Mouse (Mus musculus) lung, embryonic 14.5 days (tissue): ENCODE measurements at regions not wholly inside any gene's neighbourhood (a gene's known extent, or its start where the extent isn't known, plus 50 kb on each side); places are given as distances from the start of the nearest gene placed in this dataset.

Experiments used
- ATAC-seq: fragments of 200-750 bp; cut with Nextera tagmentation; 2 replicates; pipeline ENCODE4 v1.8.0; 2017; ENCODE audit warnings: mild to moderate bottlenecking, moderate TSS enrichment, moderate library complexity; ENCODE audit not compliant: insufficient read depth
- DNase-seq: peaks from one replicate; pipeline ENCODE4 v3.0.0-alpha.2; 2015
- H3K27ac ChIP-seq: fragments of 300-500 bp; sonication (generic); 2 replicates; pipeline ENCODE4 v1.5.1; 2014; ENCODE audit warnings: low read depth, mild to moderate bottlenecking, moderate library complexity
- H3K27me3 ChIP-seq: fragments of 300-500 bp; sonication (generic); 2 replicates; pipeline ENCODE4 v1.6.1; 2014; ENCODE audit warnings: low read length, control low read depth; ENCODE audit not compliant: insufficient read depth
- H3K36me3 ChIP-seq: fragments of 300-500 bp; sonication (generic); 2 replicates; pipeline ENCODE4 v1.6.1; 2014; ENCODE audit warnings: control low read depth; ENCODE audit not compliant: insufficient read depth
- H3K4me1 ChIP-seq: fragments of 300-500 bp; sonication (generic); 2 replicates; pipeline ENCODE4 v1.6.1; 2014; ENCODE audit warnings: antibody characterized with exemption, control low read depth; ENCODE audit not compliant: insufficient read depth
- H3K4me2 ChIP-seq: fragments of 300-500 bp; sonication (generic); 2 replicates; pipeline ENCODE4 v1.6.1; 2014; ENCODE audit warnings: mild to moderate bottlenecking
- H3K4me3 ChIP-seq: fragments of 300-500 bp; sonication (generic); 2 replicates; pipeline ENCODE4 v1.5.1; 2014; ENCODE audit warnings: low read depth, low read length
- H3K9ac ChIP-seq: fragments of 300-500 bp; sonication (generic); 2 replicates; pipeline ENCODE4 v1.6.1; 2014
- H3K9me3 ChIP-seq: fragments of 300-500 bp; sonication (generic); 2 replicates; pipeline ENCODE4 v1.6.1; 2016; ENCODE audit warnings: low read depth, low read length, control low read depth
- CTCF ChIP-seq: IDR thresholded peaks from 2 replicates; pipeline ENCODE4 v1.5.1; 2016; ENCODE audit warnings: antibody characterized with exemption, low read depth
- WGBS: fragments of 180-500 bp; shearing (Covaris S2); extraction: QIAGEN DNeasy Blood & Tissue Kit; methylation state at CpG from one replicate; pipeline ENCODE4 v1.1.7; 2014; 5-methylcytosine and 5-hydroxymethylcytosine counted together

DNA sequence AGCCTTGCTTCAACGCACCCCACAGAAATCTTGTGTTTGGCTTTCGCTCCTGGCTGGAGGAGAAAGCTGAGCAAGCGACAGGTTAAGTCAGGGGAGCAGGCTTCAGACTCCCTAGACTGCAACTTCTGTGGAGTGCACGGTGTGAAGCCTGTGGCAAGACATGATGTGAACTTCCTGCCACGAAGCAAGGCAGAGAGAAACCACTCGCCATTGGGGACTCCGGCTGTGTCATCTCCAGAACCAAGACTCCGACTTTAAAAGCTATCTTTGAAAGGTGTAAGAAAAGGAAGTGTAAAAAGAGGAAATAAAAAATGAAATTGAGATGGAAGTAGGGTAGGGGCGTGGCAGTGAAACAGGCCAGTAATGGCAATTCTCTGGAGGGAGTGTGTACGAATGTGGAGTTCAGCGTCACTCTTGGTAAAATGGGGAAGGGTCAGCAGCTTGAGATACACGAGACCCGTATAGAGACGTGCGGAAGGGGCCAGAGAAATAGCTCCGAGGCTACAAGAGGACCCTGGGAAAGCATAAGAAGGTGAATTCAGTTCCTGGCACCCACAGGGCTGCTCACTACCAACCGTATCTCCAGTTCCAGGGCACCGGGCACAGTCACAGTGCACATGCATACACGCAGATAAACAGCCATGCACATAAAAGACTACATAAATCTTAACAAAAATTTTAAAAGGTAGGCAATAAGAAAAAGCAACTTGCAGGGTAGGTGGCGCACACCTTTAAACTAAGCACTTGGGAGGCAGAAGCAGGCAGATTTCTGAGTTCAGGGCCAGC is 57.1 kb upstream of the Larp1 start:
- H3K27me3 ChIP-seq: no peaks in the 10 kb centered on the region
- no peak overlapping the region for H3K4me2 ChIP-seq
- no peak overlapping the region for H3K4me3 ChIP-seq
- no peak for ATAC-seq
- H3K36me3 ChIP-seq: no peaks in the 10 kb centered on the region
- WGBS: 74% methylated on average over 20 of the region's 20 CpGs
- H3K9me3 ChIP-seq: no peaks in the 10 kb centered on the region
- TF ChIP-seq CTCF: no peak
- DNase-seq: no peak
- no peaks in the 10 kb centered on the region for H3K4me1 ChIP-seq
- no peak overlapping the region for H3K27ac ChIP-seq
- no peak overlapping the region for H3K9ac ChIP-seq

DNA sequence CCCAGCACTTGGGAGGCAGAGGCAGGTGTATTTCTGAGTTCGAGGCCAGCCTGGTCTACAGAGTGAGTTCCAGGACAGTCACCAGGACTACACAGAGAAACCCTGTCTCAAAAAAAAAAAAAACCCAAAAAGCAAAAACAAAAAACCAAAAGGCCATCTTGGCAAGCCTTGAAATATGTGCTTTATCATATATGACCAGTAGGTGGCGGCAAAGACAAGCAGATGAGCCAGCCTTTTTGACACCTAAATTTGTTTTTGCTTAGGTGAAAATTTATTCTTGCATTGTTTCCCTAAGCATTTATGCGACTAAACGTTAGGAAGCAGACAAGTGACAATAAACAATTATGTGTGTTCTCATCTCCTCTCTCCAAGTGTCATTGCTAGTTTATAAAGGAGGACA is 57.9 kb upstream of the Larp1 start:
- Histone ChIP-seq H3K4me2 (no peak overlapping the region), H3K36me3 (no peaks in the 10 kb centered on the region), H3K4me1 (no peaks in the 10 kb centered on the region), H3K27me3 (no peaks in the 10 kb centered on the region), H3K4me3 (no peak overlapping the region), H3K9me3 (no peaks in the 10 kb centered on the region), H3K27ac (no peak overlapping the region), H3K9ac (no peak overlapping the region)
- ATAC-seq: no peak
- WGBS: under 1% methylated on average over 4 of the region's 4 CpGs
- TF ChIP-seq CTCF: peak; percentile 87
- peak; percentile 83 for DNase-seq

DNA sequence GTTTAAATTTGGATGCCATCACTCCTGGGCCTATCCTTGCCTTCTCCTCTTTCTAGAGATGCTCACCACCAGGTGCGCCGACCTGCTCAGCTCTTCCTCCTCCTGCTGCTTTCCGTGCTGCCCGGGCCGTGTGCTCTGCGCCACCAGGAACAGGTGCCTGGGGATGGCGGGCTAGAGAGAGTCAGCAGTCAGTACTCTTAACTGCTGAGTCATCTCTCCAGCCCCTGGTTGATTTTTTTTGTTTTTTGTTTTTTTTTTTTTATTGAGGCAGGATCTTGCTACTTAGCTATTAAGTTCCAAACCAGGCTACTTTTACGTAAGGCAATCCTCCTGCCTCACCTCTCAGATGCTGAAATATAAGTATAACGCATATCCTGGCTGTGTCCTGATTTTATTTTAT is 59.8 kb upstream of the Larp1 start:
- H3K4me3 ChIP-seq: no peak overlapping the region
- H3K4me2 ChIP-seq: no peak overlapping the region
- 57% methylated on average over 9 of the region's 9 CpGs for WGBS
- H3K27ac ChIP-seq: no peak overlapping the region
- TF ChIP-seq CTCF: no peak
- no peaks in the 10 kb centered on the region for H3K9me3 ChIP-seq
- DNase-seq: no peak
- H3K4me1 ChIP-seq: no peaks in the 10 kb centered on the region
- no peaks in the 10 kb centered on the region for H3K27me3 ChIP-seq
- H3K36me3 ChIP-seq: no peaks in the 10 kb centered on the region
- no peak overlapping the region for H3K9ac ChIP-seq
- ATAC-seq: no peak

DNA sequence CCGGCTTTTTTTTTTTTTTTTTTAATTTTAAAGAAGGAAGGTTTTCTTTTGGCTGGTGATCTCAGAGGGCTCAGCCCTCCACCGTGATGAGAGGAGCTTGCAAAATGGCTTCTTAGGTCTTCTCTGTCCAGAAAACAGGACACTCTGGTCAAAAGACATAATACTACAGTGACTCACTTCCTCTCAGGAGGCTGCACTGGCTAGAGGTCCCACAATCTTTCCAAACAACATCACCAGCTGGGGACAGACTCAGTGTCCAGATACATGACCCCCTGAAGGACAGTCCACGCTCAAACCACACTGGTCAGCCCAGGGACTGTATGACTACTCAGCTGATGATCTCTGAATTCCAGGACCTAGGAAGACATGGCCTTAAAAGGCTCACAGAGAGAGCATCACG is 61.5 kb upstream of the Larp1 start:
- H3K9me3 ChIP-seq: no peaks in the 10 kb centered on the region
- no peak overlapping the region for H3K4me3 ChIP-seq
- no peak overlapping the region for H3K9ac ChIP-seq
- H3K27ac ChIP-seq: no peak overlapping the region
- no peaks in the 10 kb centered on the region for H3K27me3 ChIP-seq
- WGBS: 86% methylated on average over 4 of the region's 4 CpGs
- TF ChIP-seq CTCF: no peak
- no peaks in the 10 kb centered on the region for H3K4me1 ChIP-seq
- H3K4me2 ChIP-seq: no peak overlapping the region
- no peak for DNase-seq
- no peak for ATAC-seq
- no peaks in the 10 kb centered on the region for H3K36me3 ChIP-seq

DNA sequence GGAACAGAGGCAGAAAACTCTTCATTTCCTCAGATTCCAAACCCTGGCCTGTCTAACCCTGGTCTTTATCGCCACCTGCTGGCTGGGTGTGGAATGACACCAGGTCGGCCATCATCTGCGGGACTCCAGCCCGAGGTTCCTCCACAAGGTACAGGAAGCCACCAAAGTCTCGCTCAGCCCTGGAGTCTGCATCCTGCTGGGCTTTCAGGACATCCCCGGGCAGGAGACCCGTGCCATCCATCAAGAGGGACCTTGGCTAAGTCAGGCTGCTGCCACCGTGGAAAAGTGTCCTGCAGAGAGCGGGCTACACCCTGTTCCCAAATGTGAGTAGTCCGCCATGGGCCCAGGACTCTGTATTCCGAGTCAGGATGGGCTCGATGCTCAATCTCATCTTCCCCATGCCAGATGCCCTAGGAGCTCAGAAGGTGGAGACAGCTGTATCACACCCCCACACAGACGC is 74.4 kb upstream of the Larp1 start:
- peak; percentile 68 for ATAC-seq
- DNase-seq: peak; percentile 93
- H3K9ac ChIP-seq: peak overlapping the region; percentile 21; the same call in 1 of the 2 replicates
- peak; percentile 97 for TF ChIP-seq CTCF
- H3K9me3 ChIP-seq: no peaks in the 10 kb centered on the region
- no peak overlapping the region for H3K27ac ChIP-seq
- no peak overlapping the region for H3K4me3 ChIP-seq
- no peaks in the 10 kb centered on the region for H3K36me3 ChIP-seq
- peak overlapping the region; percentile 53 for H3K4me2 ChIP-seq
- no peaks in the 10 kb centered on the region for H3K4me1 ChIP-seq
- H3K27me3 ChIP-seq: 0 out of 2 replicates have a peak, but pooled peaks cover 3% of the 10 kb centered on the region
- 8% methylated on average over 13 of the region's 13 CpGs for WGBS

DNA sequence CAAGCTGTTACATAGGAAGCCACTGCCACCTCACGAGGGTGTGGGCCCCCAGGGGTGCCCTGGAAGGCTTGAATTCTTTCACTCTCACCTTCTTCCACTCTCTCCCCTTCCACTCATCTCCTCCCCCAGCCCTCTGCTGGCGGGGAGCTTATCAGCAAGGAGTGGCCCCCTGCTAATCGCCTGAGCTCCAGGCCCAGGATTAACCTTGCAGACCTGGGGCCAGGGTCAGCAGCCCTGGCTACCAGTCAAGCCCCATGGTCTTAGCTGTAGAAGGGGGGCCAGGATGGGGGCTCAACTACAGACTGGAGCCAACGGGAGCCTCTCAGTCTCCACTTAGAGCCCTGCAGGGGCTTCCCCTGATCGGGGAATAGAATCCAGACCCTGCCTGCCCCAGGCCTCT is 75.8 kb upstream of the Larp1 start:
- no peak overlapping the region for H3K4me2 ChIP-seq
- H3K4me1 ChIP-seq: no peaks in the 10 kb centered on the region
- no peak overlapping the region for H3K9ac ChIP-seq
- no peak for DNase-seq
- no peak overlapping the region for H3K27ac ChIP-seq
- no peaks in the 10 kb centered on the region for H3K36me3 ChIP-seq
- no peaks in the 10 kb centered on the region for H3K9me3 ChIP-seq
- no peak overlapping the region for H3K4me3 ChIP-seq
- WGBS: 14% methylated on average over 5 of the region's 5 CpGs
- H3K27me3 ChIP-seq: 0 out of 2 replicates have a peak, but pooled peaks cover 5% of the 10 kb centered on the region
- TF ChIP-seq CTCF: peak; percentile 29; the same call in 1 of the 2 replicates
- no peak for ATAC-seq

DNA sequence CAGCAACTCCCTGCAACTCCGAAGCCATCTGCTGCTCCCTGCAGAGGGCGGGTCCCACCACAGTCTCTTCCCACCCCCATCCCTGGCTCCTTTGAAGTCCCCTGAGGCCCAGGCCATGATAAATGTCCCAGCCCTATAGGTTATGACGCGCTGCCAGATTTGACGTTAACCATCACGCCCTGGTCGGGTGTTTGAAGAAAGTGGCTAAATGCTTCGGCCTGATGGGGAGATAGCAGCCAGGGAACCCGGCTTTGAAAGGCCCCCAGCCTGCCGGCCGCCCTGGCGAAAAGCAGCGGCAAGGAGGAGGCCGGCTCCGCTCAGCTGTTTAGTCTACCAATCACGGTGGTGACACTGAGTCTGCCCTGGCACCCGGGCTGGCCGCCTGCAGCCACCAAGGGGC is 79.4 kb upstream of the Larp1 start:
- ATAC-seq: peak; percentile 70; the same call in 1 of the 2 replicates
- peak overlapping the region; percentile 26 for H3K9ac ChIP-seq
- WGBS: 3% methylated on average over 18 of the region's 18 CpGs
- peak overlapping the region; percentile 43 for H3K4me2 ChIP-seq
- 0 out of 2 replicates have a peak, but pooled peaks have one; percentile 3 for TF ChIP-seq CTCF
- peak; percentile 52 for DNase-seq
- H3K9me3 ChIP-seq: no peaks in the 10 kb centered on the region
- H3K36me3 ChIP-seq: no peaks in the 10 kb centered on the region
- H3K27me3 ChIP-seq: 0 out of 2 replicates have a peak, but pooled peaks cover 5% of the 10 kb centered on the region
- no peak overlapping the region for H3K27ac ChIP-seq
- no peak overlapping the region for H3K4me3 ChIP-seq
- H3K4me1 ChIP-seq: no peaks in the 10 kb centered on the region
